Mouse (Mus musculus): ENCODE data around the gene Cabp2.

- no peak for TF ChIP-seq CTCF (IDR thresholded peaks at IDR 0.05; ENCODE audit: low read depth, low read length)
- no peak for TF ChIP-seq POLR2A (IDR thresholded peaks at IDR 0.05; ENCODE audit: extremely low read depth, insufficient read depth, low read length)
Measured at GRCm38 (mm10) chr19:4108535-4108934, 27.2 kb downstream of the Cabp2 start.

Measured in liver, adult 2 months (tissue).